Mouse (Mus musculus): ENCODE data around the gene Rdh16f2. TPM values are rescaled to one million over a fixed set of nuclear protein-coding genes. Genes with fewer than 3 reads are reported as not detected.

Gene Rdh16f2
- polyA plus RNA-seq, 1 experiment from 2014 or later: not detected

DNA sequence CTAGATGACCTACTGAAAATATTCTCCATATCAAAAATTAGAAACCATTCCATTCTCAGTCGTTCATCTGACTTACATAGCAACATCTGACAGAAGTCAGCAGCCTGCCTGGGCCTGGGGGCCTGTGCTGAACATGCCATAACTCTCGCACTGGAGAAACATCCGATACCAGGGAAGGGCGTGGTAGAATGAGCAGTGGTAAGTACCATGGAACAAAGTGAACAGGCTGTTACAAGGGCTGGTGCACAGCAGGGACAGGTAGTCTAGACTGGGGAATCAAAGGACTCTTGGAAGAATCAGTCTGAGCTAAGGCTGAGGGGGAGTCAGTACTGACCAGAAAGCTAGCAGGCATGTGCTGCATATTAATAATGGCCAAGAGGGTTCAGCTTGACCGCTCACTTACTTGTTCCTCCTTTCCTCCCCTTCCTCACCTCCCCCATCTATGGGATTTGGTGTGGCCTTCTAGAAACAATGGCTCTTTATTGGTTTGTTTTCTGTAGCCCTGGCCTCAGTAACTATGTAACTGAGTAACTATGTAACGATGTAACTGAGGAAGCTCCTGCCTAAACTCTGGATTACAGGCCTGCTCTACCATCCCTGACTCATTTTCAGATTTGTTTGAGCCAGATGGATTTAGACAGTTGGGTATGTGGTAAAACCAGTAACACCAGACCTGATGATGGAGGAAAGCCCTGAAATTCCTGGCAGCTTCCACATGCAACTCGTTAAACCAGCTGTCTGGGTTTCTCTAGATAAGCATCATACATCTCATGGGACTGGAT, 58.5 kb downstream of the Rdh16f2 start:
- Histone ChIP-seq H3K4me3 (ENCODE audit: low read depth, low read length) (no peak overlapping the region), H3K36me3 (ENCODE audit: insufficient read depth, low read length) (no peaks in the 10 kb centered on the region), H3K9me3 (ENCODE audit: low read length) (no peaks in the 10 kb centered on the region), H3K9ac (replicated peaks; ENCODE audit: low read depth) (no peak overlapping the region), H3K27ac (ENCODE audit: low read length) (no peak overlapping the region), H3K4me2 (replicated peaks; ENCODE audit: low read depth, low read length) (no peak overlapping the region), H3K4me1 (ENCODE audit: insufficient read depth, low read depth, low read length) (no peaks in the 10 kb centered on the region), H3K27me3 (replicated peaks; ENCODE audit: insufficient read depth, low read length) (no peaks in the 10 kb centered on the region)
- 46% methylated on average over 7 of the region's 7 CpGs for WGBS
- no peak for TF ChIP-seq EP300 (IDR thresholded peaks at IDR 0.05)
- TF ChIP-seq CTCF (IDR thresholded peaks at IDR 0.05): no peak
- peak; percentile 9 for DNase-seq (ENCODE audit: low spot score)
- peak; percentile 48; the same call in 1 of the 2 replicates for ATAC-seq

Other genes starting within 250 kb of the Rdh16f2 start
- gene Lrp1, start 245.3 kb upstream of the Rdh16f2 start, polyA plus RNA-seq (2015; fragmentation: Nextera tagmentation; extraction: Ambion mirVana): 71.0 and 75.4 TPM in 2 replicates
- 39.1 and 41.9 TPM in 2 replicates for gene Stat6, start 223.5 kb upstream of the Rdh16f2 start, polyA plus RNA-seq (2015; fragmentation: Nextera tagmentation; extraction: Ambion mirVana)
- gene Nemp1, start 199.6 kb upstream of the Rdh16f2 start, polyA plus RNA-seq (2015; fragmentation: Nextera tagmentation; extraction: Ambion mirVana): 5.0 and 6.3 TPM in 2 replicates
- 7.7 and 8.4 TPM in 2 replicates for gene Nab2, start 197.9 kb upstream of the Rdh16f2 start, polyA plus RNA-seq (2015; fragmentation: Nextera tagmentation; extraction: Ambion mirVana)
- gene Myo1a, start 161.3 kb upstream of the Rdh16f2 start, polyA plus RNA-seq (2015; fragmentation: Nextera tagmentation; extraction: Ambion mirVana): 0.08 TPM in 2 replicates
- not detected in 2 replicates for gene Tac2, start 142.0 kb upstream of the Rdh16f2 start, polyA plus RNA-seq (2015; fragmentation: Nextera tagmentation; extraction: Ambion mirVana)
- 1.7 and 2.0 TPM in 2 replicates for gene Zbtb39, start 126.9 kb upstream of the Rdh16f2 start, polyA plus RNA-seq (2015; fragmentation: Nextera tagmentation; extraction: Ambion mirVana)
- gene Gpr182, start 114.7 kb upstream of the Rdh16f2 start, polyA plus RNA-seq (2015; fragmentation: Nextera tagmentation; extraction: Ambion mirVana): 18.6 and 23.2 TPM in 2 replicates
- gene Rdh1, start 106.8 kb upstream of the Rdh16f2 start, polyA plus RNA-seq (2015; fragmentation: Nextera tagmentation; extraction: Ambion mirVana): 0.07 TPM in 1 of 2 replicates, not detected in the other
- 0.47 TPM in 1 of 2 replicates, not detected in the other for gene Rdh16f1, start 106.7 kb upstream of the Rdh16f2 start, polyA plus RNA-seq (2015; fragmentation: Nextera tagmentation; extraction: Ambion mirVana)
- gene Rdh9, start 90.1 kb upstream of the Rdh16f2 start, polyA plus RNA-seq (2015; fragmentation: Nextera tagmentation; extraction: Ambion mirVana): 0.10 and 0.27 TPM in 2 replicates
- gene Rdh16, start 65.3 kb upstream of the Rdh16f2 start, polyA plus RNA-seq (2015; fragmentation: Nextera tagmentation; extraction: Ambion mirVana): not detected in 2 replicates
- not detected in 2 replicates for gene Rdh19, start 16.5 kb upstream of the Rdh16f2 start, polyA plus RNA-seq (2015; fragmentation: Nextera tagmentation; extraction: Ambion mirVana)
- gene Rdh7, start 22.3 kb downstream of the Rdh16f2 start, polyA plus RNA-seq (2015; fragmentation: Nextera tagmentation; extraction: Ambion mirVana): not detected in 2 replicates
- gene Sdr9c7, start 32.0 kb downstream of the Rdh16f2 start, polyA plus RNA-seq (2015; fragmentation: Nextera tagmentation; extraction: Ambion mirVana): not detected in 2 replicates
- gene Hsd17b6, start 141.1 kb downstream of the Rdh16f2 start, polyA plus RNA-seq (2015; fragmentation: Nextera tagmentation; extraction: Ambion mirVana): not detected in 2 replicates
- 9.3 and 9.5 TPM in 2 replicates for gene Prim1, start 148.7 kb downstream of the Rdh16f2 start, polyA plus RNA-seq (2015; fragmentation: Nextera tagmentation; extraction: Ambion mirVana)
- gene Naca, start 169.1 kb downstream of the Rdh16f2 start, polyA plus RNA-seq (2015; fragmentation: Nextera tagmentation; extraction: Ambion mirVana): 445 and 456 TPM in 2 replicates
- gene Ptges3, start 192.5 kb downstream of the Rdh16f2 start, polyA plus RNA-seq (2015; fragmentation: Nextera tagmentation; extraction: Ambion mirVana): 239 and 259 TPM in 2 replicates
- 1,155 and 1,171 TPM in 2 replicates for gene Atp5b, start 216.8 kb downstream of the Rdh16f2 start, polyA plus RNA-seq (2015; fragmentation: Nextera tagmentation; extraction: Ambion mirVana)
- 11.2 and 11.4 TPM in 2 replicates for gene Baz2a, start 225.1 kb downstream of the Rdh16f2 start, polyA plus RNA-seq (2015; fragmentation: Nextera tagmentation; extraction: Ambion mirVana)